Mouse (Mus musculus) adrenal gland, postnatal 4 days (tissue): ENCODE results near the gene Nfkbie. TPM values are rescaled to one million over a fixed set of nuclear protein-coding genes. Genes with fewer than 3 reads are reported as not detected.
A peak's percentile ranks its signal among the peaks of the same experiment; 100 is the strongest.

Source experiments
- DNase-seq, 2 experiments: peaks; one replicate each; pipeline ENCODE4 v3.0.0; 2021 to 2022; ENCODE audit warnings: low spot score in 2 of 2, mixed read lengths in 2 of 2
- total RNA-seq, 2 experiments: library from RNA; stranded (reverse); gene quantifications; 2 replicates each; pipeline ENCODE4 v1.2.3; 2021

Gene Nfkbie
- total RNA-seq, 2 experiments from 2014 or later: 3.0 to 4.5 TPM

DNA sequence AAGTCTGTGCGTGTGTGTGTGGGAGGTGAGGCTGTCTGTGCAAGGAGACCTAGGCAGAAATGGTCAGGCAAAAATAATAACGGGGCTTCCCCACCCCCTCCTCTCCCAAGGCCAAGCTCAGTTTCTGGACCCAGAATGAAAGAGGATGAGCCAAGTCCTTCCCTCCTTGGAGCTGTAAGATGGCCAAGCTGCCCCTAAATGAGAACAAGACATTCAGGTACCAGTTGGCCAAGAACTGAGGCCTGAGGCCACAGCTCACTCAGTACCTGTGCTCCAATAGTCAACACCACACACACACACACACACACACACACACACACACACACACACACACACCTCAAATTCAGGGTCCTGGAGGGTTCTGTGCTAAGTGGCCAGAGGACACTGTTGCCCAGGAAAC is 12.8 kb upstream of the Nfkbie start:
- DNase-seq: no peak

DNA sequence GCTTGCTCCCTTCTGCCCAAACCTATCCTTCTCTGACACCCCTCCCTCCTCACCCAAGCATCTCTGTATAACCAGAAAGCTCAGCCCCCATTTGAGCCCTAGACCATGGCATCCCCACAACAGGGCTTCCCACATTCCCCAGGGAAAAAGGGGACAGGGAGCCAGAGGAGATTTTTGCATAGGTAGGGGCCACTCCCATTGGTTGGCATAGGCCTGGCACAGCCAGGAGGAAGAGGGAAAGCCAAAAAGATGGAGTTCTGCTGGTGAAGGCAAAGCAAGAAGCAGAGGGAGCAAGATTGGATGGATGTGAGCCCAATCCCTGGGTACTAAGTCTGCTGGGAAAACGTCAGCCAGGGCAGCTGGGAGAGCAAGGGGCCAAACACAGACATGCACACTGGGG is 12.4 kb upstream of the Nfkbie start:
- DNase-seq: no peak

DNA sequence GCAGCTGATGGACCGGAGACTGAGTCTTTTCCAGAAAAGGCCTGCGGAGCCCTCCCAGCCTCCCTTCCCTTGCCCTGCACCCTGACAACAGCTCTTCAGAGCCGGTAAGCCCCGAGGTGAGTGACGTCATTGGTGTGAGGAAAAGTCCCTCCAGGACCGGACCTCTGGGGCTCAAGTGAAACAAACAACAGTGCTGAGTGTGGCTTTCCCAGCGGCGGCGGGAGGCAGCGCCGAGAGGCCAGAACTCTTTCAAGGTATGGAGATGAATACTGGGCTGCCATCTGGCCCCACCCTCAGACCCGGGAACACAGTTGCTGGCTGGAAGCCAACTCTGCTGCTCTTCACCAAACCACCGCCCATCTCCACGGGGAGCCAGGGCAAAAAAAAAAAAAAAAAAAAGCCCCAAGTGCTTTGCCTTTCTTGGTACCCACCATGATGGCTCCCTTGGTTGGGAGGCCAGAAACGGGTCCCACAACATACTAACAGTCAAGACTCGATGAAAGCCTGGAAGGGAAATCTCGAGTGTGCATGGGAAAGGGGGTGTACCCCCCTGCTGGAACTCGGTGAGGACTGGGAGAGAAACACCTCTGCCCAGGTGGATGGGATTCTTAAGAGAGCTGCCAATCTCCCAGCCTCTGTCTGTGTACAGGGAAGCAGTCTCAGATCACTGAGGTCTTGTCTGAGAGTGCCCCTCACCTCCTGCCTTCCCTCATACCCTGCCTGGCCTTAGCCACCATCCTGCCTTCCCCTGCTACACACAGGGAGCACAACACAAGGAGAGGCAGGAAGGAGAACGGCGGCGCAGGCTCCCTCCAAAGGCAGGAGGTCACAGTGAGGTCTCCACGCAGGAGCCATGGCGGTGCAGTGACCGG is 11.3 kb upstream of the Nfkbie start:
- DNase-seq: no peak

DNA sequence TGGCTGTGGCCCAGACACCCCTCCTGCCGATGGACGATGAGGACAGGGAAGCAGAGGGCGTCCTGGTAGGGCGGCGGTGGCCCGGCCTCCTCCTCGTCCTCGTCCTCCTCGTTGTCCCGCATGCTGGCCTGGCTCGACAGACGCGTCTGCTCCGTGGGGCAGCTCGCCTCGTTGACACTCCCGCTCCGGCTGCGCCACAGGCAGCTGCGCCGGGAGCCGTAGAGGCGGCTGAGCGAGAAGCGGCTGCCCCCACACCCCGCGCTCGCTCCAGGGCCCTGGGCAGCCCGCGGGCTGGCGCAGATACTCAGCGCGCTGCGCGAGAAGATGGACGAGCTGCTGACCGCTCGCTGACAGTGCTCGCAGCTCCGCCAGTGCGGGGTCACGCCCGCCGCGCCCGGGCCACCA is 10.6 kb upstream of the Nfkbie start:
- DNase-seq: no peak

DNA sequence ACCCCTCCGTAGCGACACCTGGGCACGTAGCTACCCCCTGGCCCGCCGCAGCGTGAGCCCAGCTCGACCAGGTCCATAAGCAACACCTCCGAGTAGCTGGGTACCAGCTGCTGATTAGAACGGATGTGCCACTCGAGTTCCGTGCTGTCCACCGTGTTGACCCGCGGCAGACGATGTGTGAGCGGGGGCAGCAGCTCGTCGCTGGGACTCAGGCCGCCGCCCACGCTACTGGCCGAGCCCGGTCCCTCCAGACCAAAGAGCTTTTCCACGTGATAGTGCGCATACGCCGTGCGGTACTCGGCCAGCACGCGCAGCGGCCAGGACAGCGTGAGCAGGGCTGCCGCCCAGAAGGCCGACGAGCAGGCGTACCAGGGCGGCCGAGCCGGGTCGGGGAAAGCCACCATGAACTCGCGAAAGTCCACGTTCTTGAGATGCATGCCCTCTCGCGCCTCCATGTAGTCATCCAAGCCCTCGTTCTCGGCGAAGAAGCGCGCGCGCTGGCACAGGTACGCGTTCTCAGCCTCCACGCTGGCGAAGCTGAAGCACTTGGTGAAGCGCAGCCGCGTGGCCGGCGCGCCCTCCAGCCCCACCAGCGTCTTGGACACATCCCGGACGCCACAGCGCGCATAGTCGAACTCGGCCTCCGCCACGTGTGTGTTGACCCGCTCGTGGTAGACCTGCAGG is 10.1 kb upstream of the Nfkbie start:
- DNase-seq: no peak

DNA sequence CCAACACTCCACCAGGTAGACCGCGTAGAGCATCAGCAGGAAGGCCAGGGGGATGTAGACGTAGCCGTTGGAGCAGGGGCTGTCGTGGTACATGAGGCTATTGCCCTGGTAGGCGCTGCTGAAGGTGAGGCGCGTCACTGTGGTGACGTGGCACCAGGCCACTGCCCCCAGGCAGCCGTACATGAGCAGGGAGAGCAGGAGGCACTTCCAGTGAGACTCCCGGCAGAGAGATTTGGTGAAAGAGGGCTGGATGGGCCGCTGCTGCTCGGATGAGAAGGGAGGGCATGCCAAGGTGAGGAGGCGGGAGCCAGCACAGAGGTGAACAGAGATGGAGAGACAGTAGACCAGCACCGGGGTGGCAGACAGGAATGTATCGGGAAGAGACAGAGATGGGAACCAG is 8.6 kb upstream of the Nfkbie start:
- no peak for DNase-seq

DNA sequence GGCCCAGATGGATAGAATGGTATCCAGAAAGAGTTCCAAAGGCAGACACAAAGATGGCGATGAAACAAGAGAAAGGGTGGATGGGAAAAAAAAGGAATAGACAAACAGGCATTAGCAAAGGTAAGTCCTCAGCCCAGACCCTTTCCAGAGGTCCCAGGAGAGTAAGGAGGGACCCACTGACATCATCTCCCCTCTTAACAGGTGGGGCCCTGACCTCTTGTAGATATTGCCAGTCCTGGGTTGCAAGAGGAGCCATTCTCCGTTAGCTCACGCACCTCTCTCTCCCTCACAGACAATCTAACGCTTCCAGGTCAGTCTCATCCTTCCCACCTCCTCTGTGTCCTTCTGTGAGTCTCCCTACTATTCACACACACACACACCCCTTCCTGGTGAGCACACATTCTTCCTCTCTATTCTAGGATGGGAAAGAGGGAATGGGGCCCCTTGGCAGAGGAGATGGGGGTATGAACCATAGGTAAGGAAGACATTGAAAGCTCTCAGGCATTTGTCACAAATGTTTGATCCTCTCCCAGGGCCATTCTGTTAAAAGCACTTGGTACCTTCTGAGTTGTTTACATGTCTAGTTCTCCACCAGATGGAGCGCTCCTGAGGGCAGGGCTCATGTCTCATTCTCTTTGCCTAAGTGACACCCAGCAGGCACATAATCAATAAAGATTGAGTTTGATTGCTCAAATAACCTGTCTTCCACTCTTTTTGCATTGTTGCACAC is 7.9 kb upstream of the Nfkbie start:
- DNase-seq: no peak

DNA sequence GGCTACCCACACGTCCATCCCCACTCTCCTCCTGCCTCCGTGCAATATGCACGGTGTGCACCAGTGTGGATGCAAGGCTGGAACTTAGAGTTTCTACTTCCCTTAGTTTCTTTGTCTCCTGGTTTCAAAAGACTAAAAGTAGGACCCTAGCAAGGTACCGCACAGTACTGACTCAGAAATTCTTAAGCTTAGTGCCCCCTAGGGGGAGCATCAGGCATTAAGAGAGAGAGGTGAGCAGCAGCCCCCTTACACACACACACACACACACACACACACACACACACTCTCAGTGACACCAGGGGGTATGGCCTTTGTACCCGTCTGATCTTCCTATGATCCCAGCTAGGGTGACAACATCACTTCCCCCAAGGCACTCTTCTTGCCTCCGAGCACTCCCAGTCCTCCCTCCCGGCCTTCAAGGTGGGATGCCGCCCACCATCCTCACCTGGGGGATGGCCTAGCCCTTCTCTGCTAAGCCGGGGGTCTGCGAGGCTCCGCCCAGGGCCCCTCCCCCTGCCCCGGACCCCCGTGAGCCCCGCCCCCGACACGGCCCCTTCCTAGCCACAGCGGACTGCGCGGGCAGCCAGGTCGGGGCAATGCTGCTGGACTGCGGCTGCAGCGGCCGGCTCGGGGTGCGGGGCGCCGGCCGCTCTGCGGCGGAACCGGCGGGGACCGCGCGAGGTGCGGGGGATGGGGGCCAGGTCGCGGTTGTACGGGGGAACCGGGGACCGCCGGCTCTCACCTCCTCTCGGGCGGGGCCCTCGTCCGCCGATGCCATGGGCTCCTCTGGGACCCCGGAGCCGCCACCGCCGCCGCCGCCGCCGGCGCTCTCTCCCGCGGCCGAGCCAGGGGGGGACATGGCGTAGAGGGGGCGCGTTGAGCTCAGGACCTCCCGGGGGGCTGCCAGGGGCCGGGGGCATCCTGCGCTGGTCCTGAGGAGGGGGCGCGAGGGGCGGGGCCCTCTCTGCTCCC is 6.7 kb upstream of the Nfkbie start:
- DNase-seq: no peak

DNA sequence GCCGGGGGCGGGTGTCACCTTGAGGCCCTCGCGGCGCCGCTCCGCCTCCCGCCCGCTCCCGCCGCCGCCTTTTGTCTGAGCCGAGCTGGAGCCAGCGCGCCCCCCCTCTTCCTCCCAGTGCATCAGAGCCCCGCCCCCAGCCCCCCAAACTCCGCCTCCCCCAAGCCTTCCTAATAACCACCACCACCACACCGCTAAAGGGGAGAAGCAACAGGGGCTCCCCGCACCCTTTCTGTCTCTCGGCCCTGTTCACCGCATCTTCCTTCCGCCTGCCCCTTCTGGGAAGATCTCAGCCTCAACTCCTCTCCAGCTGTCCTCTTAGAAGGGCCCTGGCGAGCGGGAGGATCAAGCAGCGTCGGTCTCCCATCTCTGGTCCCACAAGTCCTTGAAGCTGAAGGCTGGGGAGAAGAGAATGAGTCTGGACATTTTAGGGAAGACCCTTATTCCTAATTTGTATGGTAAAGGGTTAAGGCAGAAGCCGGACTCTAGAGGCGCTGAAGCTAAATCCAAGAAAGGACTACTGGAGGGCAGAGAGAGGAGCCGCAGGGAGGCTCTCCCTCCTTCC is 5.8 kb upstream of the Nfkbie start, which contains the start of gene Tmem151b:
TSS of gene Tmem151b (minus strand) at position 61 of the 565 bp plus-strand sequence.
- DNase-seq: no peak

DNA sequence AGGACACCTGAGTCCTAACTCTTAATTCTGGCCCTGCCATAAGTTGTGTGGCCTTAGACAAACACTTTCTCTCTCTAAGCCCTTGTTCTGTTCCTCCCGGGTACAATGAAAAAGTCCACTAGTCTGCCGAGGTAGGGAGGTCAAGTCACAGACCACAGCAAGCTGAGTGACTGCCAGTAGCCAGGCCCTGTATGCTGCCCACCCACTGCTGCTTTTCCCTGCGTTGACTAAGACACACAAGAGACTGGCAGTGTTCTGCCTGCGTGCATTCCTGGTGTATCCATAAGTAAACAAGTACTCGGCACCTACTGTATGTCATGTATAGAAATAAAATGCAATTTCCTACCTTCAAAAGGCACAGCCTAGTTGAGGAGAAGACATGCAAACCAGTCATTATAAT is 5.2 kb upstream of the Nfkbie start:
- DNase-seq: no peak

DNA sequence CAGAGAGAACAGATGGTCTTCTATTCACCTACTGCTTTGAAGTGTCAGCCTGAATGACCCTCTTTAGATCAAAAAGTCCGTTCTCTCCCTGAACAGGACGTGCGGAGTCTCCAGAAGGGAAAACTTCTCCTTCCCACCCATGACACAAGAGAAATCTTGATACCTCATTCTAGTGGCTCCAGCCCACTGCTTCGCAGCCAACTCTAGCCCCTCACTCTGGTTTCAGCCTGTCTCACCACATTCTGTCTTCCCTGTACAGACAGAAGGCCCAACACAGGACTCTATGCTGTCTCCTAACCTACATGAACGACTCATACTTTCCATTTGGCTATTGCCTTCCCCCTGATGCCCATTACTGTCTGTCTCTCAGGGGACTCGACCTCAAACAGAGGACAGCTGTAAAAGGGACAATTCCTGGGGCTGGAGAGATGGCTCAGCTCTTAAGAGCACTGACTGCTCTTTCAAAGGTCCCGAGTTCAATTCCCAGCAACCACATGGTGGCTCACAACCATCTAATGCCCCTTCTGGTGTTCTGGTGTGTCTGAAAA is 4.2 kb upstream of the Nfkbie start:
- DNase-seq: no peak

DNA sequence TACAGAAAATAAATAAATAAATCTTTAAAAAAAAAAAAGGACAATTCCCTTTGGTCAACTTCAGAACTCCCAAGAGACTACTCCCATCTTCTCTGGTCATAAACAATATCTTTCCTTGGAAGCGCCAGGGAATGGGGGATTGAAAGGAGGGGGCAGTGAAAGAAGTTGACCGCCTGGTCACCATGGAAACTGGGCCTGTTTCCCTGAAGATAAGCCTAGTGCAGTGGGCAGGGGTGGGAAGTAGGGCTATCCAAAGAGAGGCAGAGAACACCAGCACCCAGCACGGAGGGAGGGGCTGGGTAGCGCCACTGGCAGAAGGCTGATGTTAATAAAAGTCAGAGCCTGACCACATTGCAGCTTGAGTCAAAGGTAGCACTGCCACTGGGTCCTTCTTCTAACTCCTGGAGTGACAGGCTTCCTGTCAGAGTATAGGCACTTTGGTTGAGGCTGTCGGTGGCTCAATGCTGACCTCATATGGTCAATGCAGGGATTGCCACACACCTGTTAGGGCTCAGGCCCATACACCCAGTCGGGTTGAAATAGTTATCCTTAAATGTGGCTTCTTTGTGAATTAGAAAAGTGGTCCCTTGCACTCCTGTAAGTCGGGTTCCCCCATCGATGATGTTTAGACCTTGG is 3.6 kb upstream of the Nfkbie start:
- DNase-seq: peak in 1 of 2 experiments; percentile 56

DNA sequence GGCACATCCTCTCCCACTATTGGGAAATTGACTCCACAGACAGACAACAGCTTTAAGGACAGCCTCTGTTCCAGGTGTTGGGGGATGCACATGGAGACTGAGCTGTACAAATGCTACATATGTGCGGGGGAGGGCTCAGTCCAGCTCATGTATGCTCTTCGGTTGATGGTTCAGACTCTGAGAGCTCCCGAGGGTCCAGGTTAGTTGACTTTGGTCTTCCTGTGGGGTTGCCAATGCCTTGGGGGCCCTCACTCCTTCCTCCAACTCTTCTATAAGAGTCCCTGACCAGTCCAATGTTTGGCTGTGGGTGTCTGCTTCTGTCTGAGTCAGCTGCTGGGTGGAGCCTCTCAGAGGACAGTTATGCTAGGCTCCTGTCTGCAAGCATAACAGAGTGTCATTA is 2.4 kb upstream of the Nfkbie start:
- no peak for DNase-seq

DNA sequence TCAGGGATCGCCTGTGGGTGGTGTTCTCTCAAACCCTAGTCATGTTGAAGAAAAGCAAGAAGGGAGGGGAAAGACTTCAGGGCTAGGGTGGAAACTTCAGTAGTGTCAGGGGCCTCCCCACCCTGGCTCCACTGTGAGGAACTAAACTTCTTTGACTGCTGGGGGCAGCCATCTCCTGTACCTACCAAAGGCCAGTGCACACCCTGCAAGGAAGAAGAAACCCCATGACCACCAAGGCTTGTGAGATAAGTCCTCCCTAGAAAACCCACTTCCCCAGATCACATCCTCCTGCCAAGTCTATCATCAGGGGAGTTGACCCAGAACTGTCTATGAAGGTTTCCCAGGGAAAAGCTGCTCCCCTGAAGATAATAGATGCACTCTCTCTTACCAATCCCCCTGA is 1.1 kb upstream of the Nfkbie start:
- no peak for DNase-seq

DNA sequence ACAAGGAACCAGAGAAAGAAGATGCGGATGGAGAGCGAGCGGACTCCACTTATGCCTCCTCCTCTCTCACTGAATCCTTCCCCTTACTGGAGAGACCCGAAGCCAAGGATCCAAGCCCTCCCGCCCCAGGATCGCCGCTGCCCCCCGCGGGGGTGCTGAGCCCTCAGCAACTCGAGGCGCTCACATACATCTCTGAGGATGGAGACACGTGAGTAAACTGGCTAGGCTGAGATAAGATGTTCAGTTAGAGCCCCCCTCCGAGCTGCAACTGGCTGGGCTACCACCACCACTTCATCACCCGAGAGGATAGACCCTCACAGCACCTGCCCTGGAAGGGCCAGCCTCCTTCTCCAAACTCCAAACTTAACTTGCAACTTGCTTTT is 595 bp downstream of the Nfkbie start:
- no peak for DNase-seq

DNA sequence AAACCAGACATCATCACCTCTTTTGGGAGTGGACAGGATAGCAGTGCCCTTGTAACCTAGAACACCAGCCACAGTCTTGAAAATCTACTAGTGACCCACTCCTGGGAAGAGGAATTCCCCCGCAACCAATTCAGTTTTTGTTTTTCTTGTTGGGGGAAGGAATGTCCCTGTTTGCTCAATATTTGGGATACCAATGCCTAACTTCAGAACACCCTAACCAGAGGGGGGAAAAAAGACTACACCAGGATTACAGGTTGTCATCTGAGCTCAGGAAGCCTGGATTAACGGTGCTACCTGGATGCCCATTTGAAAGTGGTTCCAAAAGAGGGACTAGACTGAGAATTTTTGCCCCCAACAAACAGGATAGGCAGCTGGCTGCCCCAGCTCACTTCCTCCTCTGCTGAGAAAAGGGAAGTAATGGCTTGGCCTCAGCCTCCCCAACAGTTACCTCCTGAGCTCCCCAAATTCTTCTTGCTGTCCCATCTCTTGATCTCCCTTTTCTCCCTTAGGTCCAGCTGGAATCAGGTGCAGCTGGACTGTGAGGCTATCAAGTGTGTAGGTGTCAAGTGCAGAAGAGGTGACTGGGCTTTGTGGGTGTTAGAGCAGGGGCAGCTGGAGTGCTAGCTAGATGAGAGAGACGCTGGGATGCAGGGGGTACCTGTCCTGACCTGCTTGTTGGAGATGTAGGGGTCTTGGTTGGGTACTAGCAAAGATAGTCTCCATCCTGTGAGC is 1.2 kb downstream of the Nfkbie start:
- no peak for DNase-seq

DNA sequence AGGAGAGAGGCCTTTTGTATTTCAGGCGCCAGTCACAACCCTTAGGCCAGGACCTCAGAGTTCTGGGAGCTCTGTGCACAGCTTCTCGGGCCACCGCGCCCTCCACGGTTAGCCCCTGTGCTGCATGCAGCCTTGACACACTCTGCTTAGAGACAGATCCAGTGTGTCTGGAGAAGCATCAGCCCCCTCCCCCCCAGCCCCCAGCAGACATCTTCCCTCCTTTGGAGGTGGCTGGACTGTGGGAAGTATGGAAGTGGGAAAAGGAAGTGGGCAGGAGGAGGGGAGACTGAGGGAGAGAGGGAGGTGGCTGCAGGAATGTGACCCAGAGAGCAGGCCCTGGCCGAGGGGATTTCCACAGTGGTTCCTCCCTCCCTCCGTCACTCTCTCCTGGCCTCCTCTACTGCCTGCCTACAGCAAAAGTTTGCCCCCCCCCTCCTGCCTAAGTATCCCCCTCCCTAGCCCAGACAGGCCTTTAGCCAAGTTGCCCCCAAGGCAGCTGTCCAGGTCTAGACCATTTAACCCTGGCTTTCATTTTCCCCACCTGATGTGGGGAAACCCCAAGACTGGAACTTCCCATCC is 1.8 kb downstream of the Nfkbie start:
- DNase-seq: no peak

DNA sequence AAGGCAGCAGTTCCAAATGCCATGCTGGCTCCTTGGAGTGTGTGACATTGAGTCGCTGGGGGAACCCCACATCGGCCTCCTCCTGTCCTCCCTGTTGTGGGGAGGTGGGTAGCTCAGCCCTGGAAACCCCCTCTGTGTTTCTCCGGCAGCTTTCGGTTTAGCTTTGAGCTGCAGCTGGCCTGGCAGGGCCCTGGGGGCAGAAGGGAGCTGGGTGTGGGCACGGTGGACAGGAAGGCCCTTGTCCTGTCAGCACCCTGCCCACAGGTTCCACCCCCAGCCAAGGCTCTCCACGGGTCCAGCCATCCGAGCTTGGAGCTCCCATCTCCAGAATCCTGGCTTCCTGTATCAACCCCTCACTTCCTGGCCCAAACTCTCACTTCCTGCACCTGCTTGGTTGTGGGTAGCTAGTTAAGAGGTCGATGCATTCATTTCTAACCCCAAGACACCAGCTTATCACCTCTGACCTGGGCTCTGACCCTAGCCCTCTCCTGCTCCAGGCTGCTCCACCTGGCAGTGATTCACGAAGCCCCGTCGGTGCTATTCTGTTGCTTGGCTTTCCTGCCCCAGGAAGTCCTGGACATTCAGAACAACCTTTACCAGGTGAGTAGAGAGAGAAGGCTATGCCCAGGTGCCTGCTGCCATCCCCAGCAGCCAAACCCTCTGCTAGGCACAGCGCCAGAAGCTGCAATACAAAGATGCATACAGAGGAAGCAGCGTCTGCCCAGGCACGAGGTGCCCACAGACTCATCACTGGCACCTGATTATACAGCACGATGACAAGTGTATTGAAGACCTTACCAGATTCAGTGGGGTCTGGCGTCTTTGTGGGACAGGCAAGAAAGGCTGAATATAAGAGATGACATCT is 2.7 kb downstream of the Nfkbie start:
- no peak for DNase-seq
